In the genomic region with DNA sequence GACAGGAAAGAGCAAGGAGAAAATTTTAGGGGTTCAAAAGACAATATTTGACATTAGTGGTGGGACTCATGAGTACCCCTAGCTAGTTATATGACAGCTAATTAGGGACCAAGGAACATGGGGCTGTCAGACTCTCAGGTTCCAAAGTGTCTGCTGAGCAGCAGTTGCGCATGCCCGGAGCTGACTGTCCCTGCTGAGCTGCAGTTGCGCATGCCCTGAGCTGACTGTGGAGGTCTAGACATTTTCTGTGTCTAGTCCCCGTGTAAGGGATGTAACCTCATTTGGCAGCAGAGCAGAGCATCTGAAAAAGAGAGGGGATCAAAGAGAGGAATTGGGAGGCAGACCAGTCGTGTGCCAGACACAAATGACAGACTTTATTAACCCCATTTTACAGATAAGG, we compare ENCODE assay signal across 11 mouse cellular contexts.
A peak's percentile ranks its signal among the peaks of the same experiment; 100 is the strongest.
DNase-seq lines count a peak whose midpoint lies in the region; ATAC-seq lines count a peak whose summit lies in the region.
"Had no signal": no experiment of that assay in that cellular context is flagged by ENCODE, and none has a peak within 500 bp of the region (broad histone marks: within the 10 kb centered on the region; RNA-seq: fewer than 3 reads in every experiment).

No protein-coding gene starts in this region.

- DNase-seq in cerebellum, postnatal 10 days = peak; percentile 67 to 75
- peak; percentile 28 to 40 for DNase-seq in cerebellum, postnatal 25 days
- no peak for DNase-seq in cerebellum, adult 11-12 months
- DNase-seq: adrenal gland, adult 2 months; adrenal gland, postnatal 10 days; adrenal gland, postnatal 25 days; cerebellum, adult 18-20 months; cerebellum, adult 8-10 months; embryo, embryonic 11 days had no signal

- ATAC-seq in cerebellum, adult (ENCODE audit: insufficient number of reproducible peaks, low FRiP score, low TSS enrichment) = no peak
- ATAC-seq: forebrain, embryonic 14.5 days had no signal
